Mouse (Mus musculus): ENCODE results near the gene Lhfpl2. TPM values are rescaled to one million over a fixed set of nuclear protein-coding genes. Genes with fewer than 3 reads are reported as not detected.

Gene Lhfpl2
- polyA plus RNA-seq, 1 experiment from 2014 or later, result 10.2 TPM

DNA sequence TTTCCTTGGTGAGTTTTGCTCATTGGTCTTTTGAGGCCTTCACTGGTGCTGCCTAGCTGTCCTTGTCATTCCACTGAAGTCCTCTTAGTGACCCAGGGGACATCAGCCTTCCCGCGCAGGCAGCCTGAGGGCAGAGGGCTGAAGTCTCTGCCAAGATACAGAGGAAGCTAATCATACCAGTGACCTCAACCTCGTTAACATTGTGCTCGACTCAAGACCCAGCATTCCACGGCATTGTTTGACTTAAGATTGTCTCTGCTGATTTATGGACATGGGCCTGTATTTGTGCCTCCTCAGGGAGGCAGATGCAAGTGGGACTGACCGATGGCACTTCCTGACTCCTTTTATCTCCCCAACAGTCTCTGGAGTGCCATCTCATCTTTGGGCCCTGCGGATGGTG is 7.0 kb downstream of the Lhfpl2 start:
- no peak overlapping the region for H3K4me3 ChIP-seq (ENCODE audit: low read depth, low read length)
- TF ChIP-seq CTCF (IDR thresholded peaks at IDR 0.05; ENCODE audit: low read depth), result no peak
- H3K27ac ChIP-seq (ENCODE audit: low read depth, low read length), result no peak overlapping the region
- no peaks in the 10 kb centered on the region for H3K36me3 ChIP-seq (ENCODE audit: control insufficient read depth, insufficient read depth)
- peaks cover 13% of the 10 kb centered on the region; the same call in 1 of the 2 replicates for H3K4me1 ChIP-seq (replicated peaks; ENCODE audit: control insufficient read depth, insufficient read depth, low read length)
- H3K9ac ChIP-seq (ENCODE audit: low read depth, low read length), result no peak overlapping the region
- no peaks in the 10 kb centered on the region for H3K9me3 ChIP-seq (ENCODE audit: control insufficient read depth)
- no peaks in the 10 kb centered on the region for H3K27me3 ChIP-seq (replicated peaks; ENCODE audit: control insufficient read depth, insufficient read depth, low read length)
- H3K4me2 ChIP-seq (replicated peaks; ENCODE audit: low read depth), result no peak overlapping the region
- ATAC-seq, result no peak
- WGBS, result 57% methylated on average over 7 of the region's 7 CpGs

DNA sequence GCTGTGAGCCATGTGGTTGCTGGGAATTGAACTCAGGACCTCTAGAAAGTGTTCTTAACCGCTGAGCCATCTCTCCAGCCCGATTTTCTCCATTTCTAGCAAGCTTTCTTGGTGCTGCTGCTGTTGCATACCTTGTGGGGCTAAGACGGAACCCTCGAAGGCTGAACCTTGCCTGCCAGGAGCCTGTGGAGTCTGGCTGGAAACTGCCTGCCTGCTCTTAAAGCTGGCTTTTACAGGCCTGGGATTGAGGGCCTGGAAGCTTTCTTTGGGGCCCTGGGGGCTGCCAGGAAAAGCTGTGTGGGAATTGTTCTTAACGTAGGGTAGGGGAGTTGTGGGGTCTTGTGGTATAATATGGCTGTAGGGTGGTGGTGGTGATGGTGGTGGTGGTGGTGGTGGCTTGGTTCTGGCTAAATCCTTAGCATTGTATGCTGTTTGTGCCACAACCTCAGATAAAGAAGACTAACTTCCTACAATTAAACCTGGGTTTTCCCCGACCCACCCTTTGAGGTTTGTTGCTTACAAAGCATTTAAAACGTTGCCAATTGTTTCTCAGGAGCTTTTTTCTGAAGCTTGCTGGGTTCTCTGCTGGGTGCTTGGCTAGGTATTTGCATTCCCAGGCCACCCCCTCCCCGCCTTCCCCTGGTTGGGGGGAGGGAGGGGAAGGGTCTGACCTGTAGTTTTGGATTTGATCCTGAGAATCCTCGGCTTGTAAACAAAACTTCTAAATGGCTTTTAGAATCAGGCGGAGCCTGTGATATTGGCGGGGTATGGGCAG is 7.9 kb downstream of the Lhfpl2 start:
- H3K4me1 ChIP-seq (replicated peaks; ENCODE audit: control insufficient read depth, insufficient read depth, low read length), result peaks cover 13% of the 10 kb centered on the region; the same call in 1 of the 2 replicates
- no peak for TF ChIP-seq CTCF (IDR thresholded peaks at IDR 0.05; ENCODE audit: low read depth)
- H3K36me3 ChIP-seq (ENCODE audit: control insufficient read depth, insufficient read depth), result no peaks in the 10 kb centered on the region
- 67% methylated on average over 11 of the region's 11 CpGs for WGBS
- no peak overlapping the region for H3K4me3 ChIP-seq (ENCODE audit: low read depth, low read length)
- no peak overlapping the region for H3K27ac ChIP-seq (ENCODE audit: low read depth, low read length)
- H3K27me3 ChIP-seq (replicated peaks; ENCODE audit: control insufficient read depth, insufficient read depth, low read length), result no peaks in the 10 kb centered on the region
- no peaks in the 10 kb centered on the region for H3K9me3 ChIP-seq (ENCODE audit: control insufficient read depth)
- H3K9ac ChIP-seq (ENCODE audit: low read depth, low read length), result no peak overlapping the region
- no peak for ATAC-seq
- no peak overlapping the region for H3K4me2 ChIP-seq (replicated peaks; ENCODE audit: low read depth)

DNA sequence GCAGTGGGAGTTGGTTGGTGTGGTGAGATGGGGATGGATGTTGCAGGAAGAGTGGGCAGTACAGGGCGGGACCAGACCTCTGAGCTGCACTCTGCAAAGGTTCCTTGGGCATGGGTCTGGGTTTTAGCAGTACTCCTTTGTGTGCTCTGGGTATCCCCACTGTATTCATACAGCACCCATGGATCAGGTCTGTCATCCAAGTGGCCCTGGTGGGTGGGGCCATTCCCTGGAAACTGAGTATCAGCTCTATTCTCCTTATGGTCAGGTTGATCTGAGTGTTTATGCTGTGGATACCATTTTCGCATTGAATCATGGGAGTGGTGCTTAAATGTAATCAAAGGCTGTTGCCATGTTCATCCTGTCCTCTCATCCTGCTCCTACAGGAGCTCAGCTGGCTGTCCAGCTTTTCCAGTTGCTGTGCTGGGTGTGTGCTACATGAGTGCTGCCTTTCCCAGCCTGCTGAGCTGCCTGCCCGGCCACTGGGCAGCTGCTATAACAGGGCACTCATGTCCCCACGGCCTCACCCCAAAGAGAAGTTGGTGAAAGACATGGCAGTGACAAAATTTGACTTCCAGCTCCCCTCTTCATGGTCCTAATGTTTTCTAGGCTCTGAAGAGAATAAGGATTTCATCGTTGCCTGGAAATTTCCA is 9.2 kb downstream of the Lhfpl2 start:
- H3K27ac ChIP-seq (ENCODE audit: low read depth, low read length), result no peak overlapping the region
- no peak overlapping the region for H3K4me2 ChIP-seq (replicated peaks; ENCODE audit: low read depth)
- TF ChIP-seq CTCF (IDR thresholded peaks at IDR 0.05; ENCODE audit: low read depth), result no peak
- no peak overlapping the region for H3K4me3 ChIP-seq (ENCODE audit: low read depth, low read length)
- WGBS, result 87% methylated on average over 5 of the region's 5 CpGs
- H3K36me3 ChIP-seq (ENCODE audit: control insufficient read depth, insufficient read depth), result no peaks in the 10 kb centered on the region; the same call in 1 of the 2 replicates
- no peak for ATAC-seq
- no peaks in the 10 kb centered on the region for H3K27me3 ChIP-seq (replicated peaks; ENCODE audit: control insufficient read depth, insufficient read depth, low read length)
- no peaks in the 10 kb centered on the region for H3K9me3 ChIP-seq (ENCODE audit: control insufficient read depth)
- peaks cover 13% of the 10 kb centered on the region; the same call in 1 of the 2 replicates for H3K4me1 ChIP-seq (replicated peaks; ENCODE audit: control insufficient read depth, insufficient read depth, low read length)
- no peak overlapping the region for H3K9ac ChIP-seq (ENCODE audit: low read depth, low read length)

DNA sequence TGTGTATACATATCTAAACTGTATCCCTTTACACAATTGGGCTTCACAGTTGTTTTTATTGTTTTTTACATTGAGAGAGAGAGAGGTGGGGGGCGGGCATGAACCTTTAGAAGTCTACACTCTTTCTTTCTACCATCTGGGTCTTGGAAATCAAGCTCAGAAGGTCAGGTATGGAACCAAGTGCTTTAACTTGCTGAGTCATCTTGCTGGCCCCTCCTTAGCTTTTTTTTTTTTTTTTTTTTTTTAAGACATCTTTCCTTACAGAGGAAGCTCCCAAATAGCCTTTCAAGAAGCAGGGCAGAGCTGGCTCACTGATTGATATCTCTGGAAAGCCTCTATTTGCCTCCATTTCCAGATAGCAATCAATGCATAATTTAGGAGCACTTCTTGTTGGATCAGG is 10.7 kb downstream of the Lhfpl2 start:
- peaks cover 7% of the 10 kb centered on the region; the same call in 1 of the 2 replicates for H3K4me1 ChIP-seq (replicated peaks; ENCODE audit: control insufficient read depth, insufficient read depth, low read length)
- H3K27ac ChIP-seq (ENCODE audit: low read depth, low read length), result no peak overlapping the region

DNA sequence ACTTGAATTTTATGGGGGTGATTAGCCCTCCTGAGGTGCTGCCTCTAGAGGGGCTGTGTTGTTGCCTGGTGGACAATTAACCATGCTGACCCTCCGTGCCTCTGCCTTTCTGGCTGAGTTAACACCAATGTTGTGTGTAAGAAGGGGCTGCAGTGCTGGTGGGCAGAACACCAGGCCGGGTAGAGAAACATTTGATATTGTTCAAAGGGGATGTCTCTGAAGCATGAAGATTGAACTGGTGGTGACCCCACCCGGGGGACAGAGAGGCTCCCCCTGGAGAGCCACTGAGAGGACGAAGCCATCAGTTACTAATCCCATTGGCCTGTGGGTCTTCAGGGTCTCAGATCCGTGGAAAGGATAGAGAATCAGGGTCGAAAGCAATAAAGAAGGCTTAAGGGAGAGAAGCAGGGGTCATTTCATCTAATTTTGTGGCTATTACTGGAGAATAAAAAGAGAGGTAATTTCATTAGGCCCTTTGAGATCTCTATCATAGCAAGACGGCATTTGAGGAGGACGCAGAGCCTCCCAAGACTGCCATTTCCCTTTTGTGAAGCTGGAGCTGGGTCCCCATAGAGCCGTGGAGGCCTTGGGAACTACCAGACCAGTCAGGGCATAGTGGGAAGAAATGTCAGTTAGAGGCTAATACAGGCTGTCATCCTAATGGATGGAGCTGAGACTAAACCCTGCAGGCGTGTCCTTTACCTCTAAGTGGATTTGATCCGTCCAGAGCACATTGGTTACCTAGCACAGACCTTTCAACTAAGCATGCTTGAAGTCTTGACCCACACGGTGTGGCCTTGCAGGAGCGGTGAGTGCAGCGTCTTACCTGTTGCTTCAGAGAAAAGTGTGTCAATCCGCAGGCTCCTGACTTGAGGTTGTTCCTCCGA is 12.1 kb downstream of the Lhfpl2 start:
- no peaks in the 10 kb centered on the region for H3K27me3 ChIP-seq (replicated peaks; ENCODE audit: control insufficient read depth, insufficient read depth, low read length)
- ATAC-seq, result no peak
- TF ChIP-seq CTCF (IDR thresholded peaks at IDR 0.05; ENCODE audit: low read depth), result no peak
- no peak overlapping the region for H3K4me3 ChIP-seq (ENCODE audit: low read depth, low read length)
- peaks cover 7% of the 10 kb centered on the region; the same call in 1 of the 2 replicates for H3K4me1 ChIP-seq (replicated peaks; ENCODE audit: control insufficient read depth, insufficient read depth, low read length)
- no peak overlapping the region for H3K9ac ChIP-seq (ENCODE audit: low read depth, low read length)
- no peak overlapping the region for H3K4me2 ChIP-seq (replicated peaks; ENCODE audit: low read depth)
- H3K36me3 ChIP-seq (ENCODE audit: control insufficient read depth, insufficient read depth), result no peaks in the 10 kb centered on the region; the same call in 1 of the 2 replicates
- 84% methylated on average over 16 of the region's 16 CpGs for WGBS
- no peaks in the 10 kb centered on the region for H3K9me3 ChIP-seq (ENCODE audit: control insufficient read depth)
- no peak overlapping the region for H3K27ac ChIP-seq (ENCODE audit: low read depth, low read length)

More for the DNA sequence above, 10.7 kb downstream of the Lhfpl2 start:
- Histone ChIP-seq H3K36me3 (ENCODE audit: control insufficient read depth, insufficient read depth) (no peaks in the 10 kb centered on the region; the same call in 1 of the 2 replicates), H3K9ac (ENCODE audit: low read depth, low read length) (no peak overlapping the region), H3K9me3 (ENCODE audit: control insufficient read depth) (no peaks in the 10 kb centered on the region), H3K4me2 (replicated peaks; ENCODE audit: low read depth) (no peak overlapping the region), H3K27me3 (replicated peaks; ENCODE audit: control insufficient read depth, insufficient read depth, low read length) (no peaks in the 10 kb centered on the region), H3K4me3 (ENCODE audit: low read depth, low read length) (no peak overlapping the region)
- no peak for ATAC-seq
- WGBS, result 96% methylated on average over 1 of the region's 1 CpGs
- TF ChIP-seq CTCF (IDR thresholded peaks at IDR 0.05; ENCODE audit: low read depth), result no peak

DNA sequence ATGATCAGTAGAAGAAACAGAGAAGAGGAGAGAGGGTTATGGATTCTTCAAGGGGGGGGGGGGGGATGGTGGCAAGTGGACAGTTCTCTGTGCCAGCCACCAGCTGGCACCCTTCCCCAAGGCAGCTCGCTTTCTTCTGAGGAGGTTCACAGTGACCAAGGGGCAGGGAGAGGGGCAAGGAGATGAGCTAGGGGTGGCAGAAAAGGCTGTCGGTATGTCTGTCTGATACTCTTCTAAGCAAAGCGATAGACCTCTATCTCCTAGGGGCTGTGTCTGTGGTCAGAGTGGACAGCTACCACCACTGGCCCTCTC is 12.7 kb downstream of the Lhfpl2 start:
- Histone ChIP-seq H3K4me2 (replicated peaks; ENCODE audit: low read depth) (no peak overlapping the region), H3K9me3 (ENCODE audit: control insufficient read depth) (no peaks in the 10 kb centered on the region), H3K27ac (ENCODE audit: low read depth, low read length) (no peak overlapping the region), H3K9ac (ENCODE audit: low read depth, low read length) (no peak overlapping the region), H3K4me1 (replicated peaks; ENCODE audit: control insufficient read depth, insufficient read depth, low read length) (0 out of 2 replicates have a peak, but pooled peaks cover 4% of the 10 kb centered on the region), H3K36me3 (ENCODE audit: control insufficient read depth, insufficient read depth) (no peaks in the 10 kb centered on the region; the same call in 1 of the 2 replicates), H3K27me3 (replicated peaks; ENCODE audit: control insufficient read depth, insufficient read depth, low read length) (no peaks in the 10 kb centered on the region), H3K4me3 (ENCODE audit: low read depth, low read length) (no peak overlapping the region)
- no peak for ATAC-seq
- 91% methylated on average over 3 of the region's 3 CpGs for WGBS
- TF ChIP-seq CTCF (IDR thresholded peaks at IDR 0.05; ENCODE audit: low read depth), result peak; percentile 59

Data from intestine, postnatal 0 days (tissue).